Mouse (Mus musculus): ENCODE results near the gene Pde10a. TPM values are rescaled to one million over a fixed set of nuclear protein-coding genes. Genes with fewer than 3 reads are reported as not detected.

The Pde10a gene
- polyA plus RNA-seq, 1 experiment from 2014 or later: 1.5 TPM

DNA sequence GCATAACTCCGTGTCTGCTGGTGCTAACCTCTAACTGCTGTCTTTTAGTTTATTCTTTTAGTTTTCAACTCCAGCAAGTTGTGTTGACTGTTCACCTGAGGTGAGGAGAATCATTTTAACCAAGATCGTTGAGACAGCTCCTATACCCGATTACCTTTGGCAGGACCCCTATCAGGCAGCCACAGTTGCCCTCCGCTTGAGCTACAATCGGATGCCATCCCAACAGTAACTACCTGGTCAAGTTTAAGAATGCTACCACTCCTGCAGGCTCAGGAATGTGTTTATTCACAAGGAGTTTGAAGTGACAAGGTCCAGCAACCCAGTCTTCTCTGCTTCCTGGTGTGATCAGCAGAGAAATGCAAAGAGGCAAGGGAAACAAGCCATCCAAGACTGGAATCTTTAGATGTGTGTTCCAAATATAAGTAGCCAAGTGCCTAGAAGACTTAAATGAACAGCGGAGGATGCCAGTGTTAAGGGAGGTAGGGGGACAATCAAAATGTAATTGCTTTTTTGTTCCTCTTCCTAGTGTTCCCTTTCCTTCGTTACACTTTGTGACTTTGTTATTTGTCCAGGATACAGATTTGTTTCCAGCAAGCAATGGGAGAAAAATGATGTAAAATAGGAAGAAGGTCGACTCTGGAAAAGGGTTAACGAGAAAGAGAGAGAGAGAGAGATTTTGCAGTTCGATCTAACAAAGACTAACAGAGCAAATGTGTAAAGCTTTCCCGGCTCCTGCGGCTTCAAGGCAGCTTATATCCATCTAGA, 273.5 kb downstream of the Pde10a start:
- H3K4me1 ChIP-seq: peaks cover 28% of the 10 kb centered on the region
- H3K27ac ChIP-seq: no peak overlapping the region
- no peak overlapping the region for H3K9ac ChIP-seq
- H3K4me2 ChIP-seq: no peak overlapping the region
- H3K9me3 ChIP-seq: no peaks in the 10 kb centered on the region
- peaks cover 67% of the 10 kb centered on the region for H3K27me3 ChIP-seq
- no peak overlapping the region for H3K4me3 ChIP-seq
- H3K36me3 ChIP-seq: no peaks in the 10 kb centered on the region
- no peak for ATAC-seq (ENCODE audit: borderline replicate concordance, extremely low read depth, low FRiP score, low TSS enrichment)
- 4% methylated on average over 12 of the region's 12 CpGs for WGBS

DNA sequence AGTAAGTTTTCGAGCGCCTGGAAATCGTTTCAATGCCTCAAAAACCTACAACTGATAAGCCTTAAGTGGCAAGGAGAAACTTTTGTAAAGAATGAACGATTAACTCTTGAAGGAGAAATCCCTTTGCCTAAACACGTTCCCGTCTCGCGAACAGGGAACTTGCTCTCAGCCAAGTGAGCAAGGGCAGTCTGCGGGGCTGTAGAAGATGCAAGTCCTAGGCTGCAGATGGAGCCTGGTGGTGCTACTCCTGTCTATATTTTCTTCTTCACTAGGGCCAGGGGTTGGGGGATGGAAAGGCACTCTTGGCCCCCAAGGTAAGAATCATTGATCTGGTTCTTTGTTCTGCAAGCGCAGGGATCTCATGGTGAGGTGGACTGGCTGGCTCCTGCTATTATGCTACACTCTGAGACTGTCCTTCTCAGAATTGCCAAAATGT, 274.1 kb downstream of the Pde10a start:
- no peak for ATAC-seq (ENCODE audit: borderline replicate concordance, extremely low read depth, low FRiP score, low TSS enrichment)
- Histone ChIP-seq H3K27me3 (peaks cover 73% of the 10 kb centered on the region), H3K9me3 (no peaks in the 10 kb centered on the region), H3K4me2 (no peak overlapping the region), H3K36me3 (no peaks in the 10 kb centered on the region), H3K27ac (no peak overlapping the region), H3K4me1 (peaks cover 28% of the 10 kb centered on the region), H3K9ac (no peak overlapping the region), H3K4me3 (no peak overlapping the region)
- WGBS: 4% methylated on average over 10 of the region's 10 CpGs

DNA sequence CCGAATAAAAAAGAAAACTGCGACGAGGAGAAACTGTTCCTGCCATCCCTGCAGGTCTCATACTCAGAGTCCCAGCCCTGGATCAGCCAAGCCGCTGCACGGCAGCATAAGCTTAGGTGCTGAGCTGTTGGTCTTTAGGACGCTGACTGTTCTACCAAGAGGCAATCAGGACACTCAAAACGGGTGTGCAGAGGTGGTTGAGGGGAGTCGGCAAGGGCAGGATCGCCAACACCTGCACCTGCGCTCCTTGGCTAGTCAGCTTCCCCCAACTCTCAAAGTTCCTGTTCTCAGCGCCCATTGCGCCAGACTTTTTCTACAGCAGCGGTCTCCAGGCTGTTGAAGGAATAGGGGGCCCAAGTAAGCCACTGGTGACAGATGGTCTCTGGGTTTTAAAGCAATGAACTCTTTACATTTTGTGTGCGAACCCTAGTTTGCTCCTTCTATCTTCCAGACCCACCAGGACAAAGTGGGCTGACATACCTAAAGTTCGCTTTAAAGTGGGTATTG, 274.8 kb downstream of the Pde10a start:
- no peak overlapping the region for H3K9ac ChIP-seq
- ATAC-seq (ENCODE audit: borderline replicate concordance, extremely low read depth, low FRiP score, low TSS enrichment): no peak
- WGBS: 2% methylated on average over 15 of the region's 15 CpGs

DNA sequence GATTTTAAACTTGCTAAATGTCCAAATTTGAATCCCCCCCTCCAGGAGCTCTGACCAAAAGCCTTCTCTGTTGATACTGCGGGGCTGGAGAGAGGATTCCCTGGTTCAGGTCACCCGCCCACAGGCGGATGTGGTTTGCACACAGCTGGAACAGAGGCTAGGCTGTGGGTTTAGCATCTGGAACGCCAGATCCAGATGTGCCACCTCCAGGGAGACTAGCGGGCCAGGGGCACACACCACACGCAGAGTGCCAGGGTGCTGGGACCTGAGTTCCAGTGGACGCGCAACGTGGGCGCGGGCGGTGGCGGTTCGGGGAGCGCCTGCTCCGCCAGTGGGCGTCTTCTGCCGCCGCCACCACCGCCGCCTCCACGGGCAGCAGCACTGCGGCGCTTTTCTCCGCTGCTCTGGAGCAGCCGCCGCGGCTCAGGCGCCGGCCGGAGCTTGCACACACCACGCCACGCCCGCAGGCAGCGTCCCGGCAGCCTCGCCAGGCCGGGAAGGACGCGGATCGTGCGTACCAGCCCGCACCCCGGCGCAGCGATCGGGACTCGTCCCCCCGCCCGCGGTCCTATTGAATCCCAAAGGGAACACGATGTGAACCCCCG, 275.4 kb downstream of the Pde10a start:
- H3K27ac ChIP-seq: peak overlapping the region; percentile 83
- peak overlapping the region; percentile 52 for H3K4me3 ChIP-seq
- H3K9ac ChIP-seq: peak overlapping the region; percentile 54
- H3K9me3 ChIP-seq: no peaks in the 10 kb centered on the region
- H3K36me3 ChIP-seq: no peaks in the 10 kb centered on the region
- under 1% methylated on average over 53 of the region's 53 CpGs for WGBS
- peak overlapping the region; percentile 89 for H3K4me2 ChIP-seq
- ATAC-seq (ENCODE audit: borderline replicate concordance, extremely low read depth, low FRiP score, low TSS enrichment): peak; percentile 73
- H3K27me3 ChIP-seq: peaks cover 76% of the 10 kb centered on the region
- peaks cover 28% of the 10 kb centered on the region for H3K4me1 ChIP-seq

More for the DNA sequence above, 274.8 kb downstream of the Pde10a start:
- peaks cover 76% of the 10 kb centered on the region for H3K27me3 ChIP-seq
- no peaks in the 10 kb centered on the region for H3K36me3 ChIP-seq
- H3K27ac ChIP-seq: no peak overlapping the region
- no peaks in the 10 kb centered on the region for H3K9me3 ChIP-seq
- peak overlapping the region; percentile 52 for H3K4me3 ChIP-seq
- H3K4me1 ChIP-seq: peaks cover 28% of the 10 kb centered on the region
- peak overlapping the region; percentile 89 for H3K4me2 ChIP-seq

DNA sequence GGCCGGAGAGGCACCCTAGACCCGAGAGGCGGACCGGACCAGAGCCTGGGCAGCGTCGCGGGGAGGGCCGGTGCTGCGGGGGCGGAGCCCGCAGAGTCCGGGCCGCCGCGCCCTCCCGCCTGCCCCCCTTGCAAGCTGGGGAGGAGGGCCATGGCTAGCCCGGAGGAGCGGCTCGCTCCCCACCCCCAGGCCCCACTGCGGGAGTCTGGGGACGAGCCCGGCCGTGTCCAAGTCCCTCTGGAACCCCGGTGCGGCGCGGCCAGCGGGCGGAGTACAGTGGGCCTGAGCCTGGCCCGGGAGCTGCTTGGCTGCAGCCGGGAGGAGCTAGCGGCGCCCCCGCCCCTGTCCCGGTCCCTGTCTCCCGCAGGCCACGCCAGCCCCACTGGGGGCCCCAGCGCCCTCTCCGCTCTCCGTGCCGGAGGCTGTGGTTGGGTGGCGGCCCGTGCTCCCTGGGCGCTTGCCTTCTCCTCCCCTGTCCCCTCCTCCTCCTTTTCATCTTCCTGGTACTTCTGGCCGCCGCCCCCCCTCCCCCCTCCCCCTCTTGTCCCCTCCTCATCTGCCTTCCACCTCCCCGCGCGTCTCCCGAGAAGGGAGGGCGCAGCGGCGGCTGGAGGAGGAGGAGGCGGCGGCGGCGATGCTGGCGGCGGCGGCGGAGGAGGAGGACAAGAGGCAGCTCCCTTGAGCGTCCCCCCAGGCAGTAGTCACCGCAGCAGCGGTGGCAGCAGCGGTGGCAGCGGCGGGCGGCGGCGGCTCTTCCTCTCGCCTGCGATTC, 276.1 kb downstream of the Pde10a start:
- peak; percentile 87 for ATAC-seq (ENCODE audit: borderline replicate concordance, extremely low read depth, low FRiP score, low TSS enrichment)
- Histone ChIP-seq H3K36me3 (no peaks in the 10 kb centered on the region), H3K27ac (peak overlapping the region; percentile 83), H3K27me3 (peaks cover 75% of the 10 kb centered on the region), H3K4me3 (peak overlapping the region; percentile 52), H3K4me2 (peak overlapping the region; percentile 89), H3K9me3 (no peaks in the 10 kb centered on the region), H3K4me1 (peaks cover 28% of the 10 kb centered on the region), H3K9ac (peak overlapping the region; percentile 54)
- 0% methylated on average over 42 of the region's 72 CpGs for WGBS

DNA sequence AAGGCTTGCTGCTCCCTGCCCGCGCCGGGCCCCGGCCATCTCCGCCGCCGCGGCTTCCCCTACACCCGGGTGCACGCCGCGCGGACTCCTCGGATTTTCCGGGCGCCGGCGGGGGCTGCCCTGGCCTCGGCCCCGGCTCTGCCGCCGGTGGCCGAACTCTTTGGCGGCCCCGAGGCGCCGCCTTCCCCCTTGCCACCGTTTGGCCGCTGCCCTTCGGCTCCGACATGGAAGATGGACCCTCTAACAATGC, 276.6 kb downstream of the Pde10a start:
- Histone ChIP-seq H3K27ac (0 out of 2 replicates have a peak overlapping the region, but pooled peaks have one; percentile 83), H3K9ac (peak overlapping the region; percentile 54), H3K36me3 (no peaks in the 10 kb centered on the region), H3K4me2 (peak overlapping the region; percentile 89), H3K4me1 (peaks cover 28% of the 10 kb centered on the region), H3K9me3 (no peaks in the 10 kb centered on the region), H3K27me3 (peaks cover 71% of the 10 kb centered on the region), H3K4me3 (peak overlapping the region; percentile 52)
- peak; percentile 21; the same call in 1 of the 2 replicates for ATAC-seq (ENCODE audit: borderline replicate concordance, extremely low read depth, low FRiP score, low TSS enrichment)
- WGBS: 0% methylated on average over 31 of the region's 31 CpGs

DNA sequence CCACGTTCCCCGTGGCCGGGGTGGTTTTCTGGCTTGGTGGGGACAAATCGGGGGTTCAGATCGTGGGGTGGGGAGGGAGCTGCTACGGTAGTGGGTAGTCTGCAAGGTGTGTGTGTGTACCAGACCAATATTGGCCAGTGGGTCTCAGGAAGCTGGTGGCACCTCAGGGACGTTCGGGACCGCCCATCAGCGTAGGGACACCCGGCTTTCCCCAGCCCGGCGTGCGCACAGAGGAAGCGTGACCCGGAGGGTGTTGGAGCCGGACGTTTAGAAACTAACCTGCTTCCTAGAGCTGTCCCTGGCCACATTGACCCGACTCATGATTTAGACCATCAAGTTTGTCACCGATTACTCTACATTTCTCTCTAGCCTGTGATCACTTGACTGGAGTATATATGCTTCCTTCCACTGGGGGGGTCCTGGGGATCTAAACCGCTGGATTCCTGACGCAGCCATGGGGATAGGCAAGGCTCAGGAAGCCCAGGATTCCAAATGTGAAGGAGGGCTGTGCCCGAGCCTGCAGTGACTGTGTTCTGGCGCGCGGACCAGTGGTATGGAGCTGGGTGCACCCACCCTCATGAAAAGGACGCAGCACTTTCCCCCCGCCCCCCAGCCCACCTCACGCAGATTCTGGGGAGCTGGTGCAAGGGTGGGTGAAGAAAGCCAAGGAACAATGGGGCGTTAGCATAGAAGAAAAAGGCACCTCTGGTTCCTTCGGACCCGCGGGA, 277.2 kb downstream of the Pde10a start:
- H3K9ac ChIP-seq: peak overlapping the region; percentile 54
- peaks cover 28% of the 10 kb centered on the region for H3K4me1 ChIP-seq
- WGBS: 1% methylated on average over 33 of the region's 33 CpGs
- H3K36me3 ChIP-seq: no peaks in the 10 kb centered on the region
- peak overlapping the region; percentile 89 for H3K4me2 ChIP-seq
- H3K27ac ChIP-seq: no peak overlapping the region
- ATAC-seq (ENCODE audit: borderline replicate concordance, extremely low read depth, low FRiP score, low TSS enrichment): no peak
- no peaks in the 10 kb centered on the region for H3K9me3 ChIP-seq
- H3K4me3 ChIP-seq: peak overlapping the region; percentile 52
- peaks cover 70% of the 10 kb centered on the region for H3K27me3 ChIP-seq

DNA sequence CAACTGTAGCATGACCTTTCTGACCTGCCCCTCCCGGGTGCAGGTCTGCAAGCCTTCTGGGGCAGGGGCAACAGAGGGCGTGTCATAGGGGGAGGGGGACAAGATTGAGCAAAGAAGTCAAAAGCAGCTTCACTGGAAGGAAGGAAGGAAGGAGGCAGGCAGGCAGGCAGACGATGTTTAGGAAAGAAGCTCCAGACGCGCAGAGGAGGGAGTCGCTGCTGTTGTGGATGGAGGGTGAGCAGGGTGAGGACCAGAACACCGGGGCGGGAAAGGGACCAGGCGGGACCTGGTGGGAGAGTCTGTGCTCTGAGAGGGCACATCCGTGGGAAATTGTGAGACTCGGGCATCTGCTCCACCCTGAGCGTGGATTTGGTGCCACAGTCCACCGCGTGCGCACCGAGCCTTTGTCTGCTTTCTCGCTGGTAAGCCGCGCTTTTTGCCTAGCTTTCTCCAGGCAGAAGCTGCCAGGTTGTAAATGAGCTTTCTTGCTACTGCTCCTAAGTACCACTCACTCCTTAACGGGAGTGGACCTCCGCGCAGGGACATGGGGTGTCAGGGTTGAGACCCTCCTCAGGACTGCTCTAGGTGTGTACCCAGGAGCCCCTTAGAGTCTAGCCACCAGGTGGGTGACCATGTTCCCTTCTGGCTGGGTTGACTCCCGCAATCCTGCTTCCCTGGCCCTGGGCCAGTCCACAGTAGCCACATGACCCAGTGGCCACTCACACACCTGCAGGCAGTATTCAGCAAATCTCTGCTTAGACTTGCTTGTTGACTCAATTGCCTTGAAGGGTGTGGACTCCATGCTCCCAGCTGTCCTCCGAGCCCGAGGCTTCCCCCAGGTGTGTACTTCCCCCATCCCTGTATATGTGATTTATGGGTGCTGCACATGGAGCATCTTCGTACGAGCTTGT, 278.0 kb downstream of the Pde10a start:
- Histone ChIP-seq H3K9me3 (no peaks in the 10 kb centered on the region), H3K4me2 (peak overlapping the region; percentile 89), H3K4me1 (peaks cover 28% of the 10 kb centered on the region), H3K36me3 (no peaks in the 10 kb centered on the region), H3K27ac (no peak overlapping the region), H3K27me3 (peaks cover 64% of the 10 kb centered on the region), H3K4me3 (peak overlapping the region; percentile 52), H3K9ac (0 out of 2 replicates have a peak overlapping the region, but pooled peaks have one; percentile 3)
- WGBS: 10% methylated on average over 27 of the region's 27 CpGs
- no peak for ATAC-seq (ENCODE audit: borderline replicate concordance, extremely low read depth, low FRiP score, low TSS enrichment)

DNA sequence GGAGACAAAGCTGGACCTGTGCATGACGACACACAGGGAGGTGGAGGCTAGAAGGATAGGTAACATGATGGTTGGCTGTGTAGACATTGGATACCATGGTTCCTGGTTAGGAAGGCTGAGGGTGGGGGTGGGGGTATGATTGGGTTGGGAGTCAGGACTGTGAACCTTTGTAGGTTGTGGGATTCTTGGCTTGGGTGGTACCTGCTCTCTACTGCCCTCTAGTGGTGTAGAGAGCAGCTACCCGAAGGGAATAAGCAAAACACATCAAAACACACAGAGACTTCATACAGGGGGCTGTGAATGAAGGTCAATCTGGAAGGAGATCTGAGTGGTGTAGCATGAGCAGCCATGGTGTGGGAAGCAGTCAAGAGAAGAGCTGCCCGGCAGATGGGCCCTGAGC, 282.2 kb downstream of the Pde10a start:
- H3K4me2 ChIP-seq: no peak overlapping the region
- no peaks in the 10 kb centered on the region for H3K36me3 ChIP-seq
- H3K9me3 ChIP-seq: no peaks in the 10 kb centered on the region
- H3K4me1 ChIP-seq: peaks cover 21% of the 10 kb centered on the region
- H3K4me3 ChIP-seq: no peak overlapping the region
- ATAC-seq (ENCODE audit: borderline replicate concordance, extremely low read depth, low FRiP score, low TSS enrichment): no peak
- H3K27me3 ChIP-seq: peaks cover 23% of the 10 kb centered on the region
- H3K27ac ChIP-seq: no peak overlapping the region
- WGBS: 44% methylated on average over 3 of the region's 3 CpGs
- H3K9ac ChIP-seq: no peak overlapping the region

DNA sequence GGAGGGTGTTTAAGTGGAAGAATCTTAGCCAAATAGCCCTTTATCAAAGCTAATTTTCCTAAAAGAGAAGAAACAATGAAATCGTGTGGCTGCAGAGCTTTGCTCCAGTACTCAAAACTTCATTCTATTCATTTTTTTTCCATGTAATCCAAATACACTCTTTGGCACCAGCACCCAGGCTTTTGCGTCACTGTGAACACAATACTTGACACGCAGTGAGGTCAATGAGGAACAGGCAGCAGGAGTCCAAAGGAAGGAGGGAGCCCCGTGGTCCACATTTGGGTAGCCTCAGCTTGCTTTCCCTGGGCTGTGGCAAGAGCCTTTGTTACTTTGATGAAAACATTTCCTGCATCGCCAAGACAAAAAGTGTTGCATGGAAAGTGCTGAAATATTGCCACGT, 284.6 kb downstream of the Pde10a start:
- ATAC-seq (ENCODE audit: borderline replicate concordance, extremely low read depth, low FRiP score, low TSS enrichment): no peak
- no peak overlapping the region for H3K4me2 ChIP-seq
- no peak overlapping the region for H3K9ac ChIP-seq
- H3K27me3 ChIP-seq: no peaks in the 10 kb centered on the region; the same call in 1 of the 2 replicates
- H3K9me3 ChIP-seq: no peaks in the 10 kb centered on the region
- WGBS: 52% methylated on average over 6 of the region's 6 CpGs
- H3K36me3 ChIP-seq: no peaks in the 10 kb centered on the region
- H3K4me3 ChIP-seq: no peak overlapping the region
- H3K27ac ChIP-seq: no peak overlapping the region
- peaks cover 20% of the 10 kb centered on the region for H3K4me1 ChIP-seq

Measured in lung, embryonic 15.5 days (tissue).